In genomic region chr12:99186239-99186638, GRCm38 (mm10) we compare ENCODE assay signal across 21 mouse cellular contexts.
A peak's percentile ranks its signal among the peaks of the same experiment; 100 is the strongest.
DNase-seq lines count a peak whose midpoint lies in the region; ATAC-seq lines count a peak whose summit lies in the region.
"Had no signal": no experiment of that assay in that cellular context is flagged by ENCODE, and none has a peak within 500 bp of the region (broad histone marks: within the 10 kb centered on the region; RNA-seq: fewer than 3 reads in every experiment).

No protein-coding gene starts in this region.

- no peaks in the 10 kb centered on the region for H3K36me3 ChIP-seq in hindbrain, embryonic 13.5 days
- H3K36me3 ChIP-seq in hindbrain, embryonic 12.5 days, result peaks cover 2% of the 10 kb centered on the region; the same call in 1 of the 2 replicates
- no peaks in the 10 kb centered on the region for H3K36me3 ChIP-seq in neural tube, embryonic 13.5 days
- H3K36me3 ChIP-seq: heart, embryonic 15.5 days; limb, embryonic 15.5 days; stomach, embryonic 15.5 days had no signal

- WGBS in hindbrain, embryonic 13.5 days, result 40% methylated on average over 4 of the region's 4 CpGs
- 54% methylated on average over 4 of the region's 4 CpGs for WGBS in hindbrain, embryonic 12.5 days
- WGBS in neural tube, embryonic 13.5 days, result 51% methylated on average over 4 of the region's 4 CpGs

- H3K27me3 ChIP-seq in hindbrain, embryonic 13.5 days, result no peaks in the 10 kb centered on the region
- H3K27me3 ChIP-seq in hindbrain, embryonic 12.5 days, result no peaks in the 10 kb centered on the region
- no peaks in the 10 kb centered on the region for H3K27me3 ChIP-seq in neural tube, embryonic 13.5 days
- H3K27me3 ChIP-seq: embryonic facial prominence, embryonic 12.5 days; heart, embryonic 15.5 days; limb, embryonic 15.5 days; stomach, embryonic 15.5 days had no signal

- H3K4me3 ChIP-seq in hindbrain, embryonic 13.5 days, result no peak overlapping the region
- H3K4me3 ChIP-seq in hindbrain, embryonic 12.5 days, result no peak overlapping the region
- no peak overlapping the region for H3K4me3 ChIP-seq in neural tube, embryonic 13.5 days
- H3K4me3 ChIP-seq: embryonic facial prominence, embryonic 12.5 days; gastrocnemius, adult 2 months; heart, embryonic 15.5 days; limb, embryonic 15.5 days; stomach, embryonic 15.5 days had no signal

- H3K4me1 ChIP-seq in hindbrain, embryonic 13.5 days (replicated peaks), result peaks cover 10% of the 10 kb centered on the region
- 0 out of 2 replicates have a peak, but pooled peaks cover 5% of the 10 kb centered on the region for H3K4me1 ChIP-seq in hindbrain, embryonic 12.5 days
- peaks cover 7% of the 10 kb centered on the region; the same call in 1 of the 2 replicates for H3K4me1 ChIP-seq in neural tube, embryonic 13.5 days (replicated peaks)
- H3K4me1 ChIP-seq: limb, embryonic 15.5 days; stomach, embryonic 15.5 days had no signal

- H3K27ac ChIP-seq in hindbrain, embryonic 13.5 days, result 0 out of 2 replicates have a peak overlapping the region, but pooled peaks have one; percentile 6
- H3K27ac ChIP-seq in hindbrain, embryonic 12.5 days, result no peak overlapping the region
- 0 out of 2 replicates have a peak overlapping the region, but pooled peaks have one; percentile 3 for H3K27ac ChIP-seq in neural tube, embryonic 13.5 days (replicated peaks)
- H3K27ac ChIP-seq: embryonic facial prominence, embryonic 12.5 days; gastrocnemius, adult 2 months; heart, embryonic 15.5 days; limb, embryonic 15.5 days; liver, embryonic 14.5 days; stomach, embryonic 15.5 days had no signal

- ATAC-seq in hindbrain, embryonic 13.5 days (ENCODE audit: low FRiP score), result no peak
- no peak for ATAC-seq in hindbrain, embryonic 12.5 days (ENCODE audit: low FRiP score)
- no peak for ATAC-seq in neural tube, embryonic 13.5 days (ENCODE audit: low read depth)
- ATAC-seq: activated CD4-positive, CD25-positive, alpha-beta regulatory T cell, adult 4 months had no signal

- H3K9me3 ChIP-seq in hindbrain, embryonic 13.5 days, result no peaks in the 10 kb centered on the region
- H3K9me3 ChIP-seq in hindbrain, embryonic 12.5 days (replicated peaks), result no peaks in the 10 kb centered on the region
- H3K9me3 ChIP-seq in neural tube, embryonic 13.5 days, result no peaks in the 10 kb centered on the region
- H3K9me3 ChIP-seq: embryonic facial prominence, embryonic 12.5 days; heart, embryonic 15.5 days; limb, embryonic 15.5 days; stomach, embryonic 15.5 days had no signal

- no peak overlapping the region; the same call in 1 of the 2 replicates for H3K9ac ChIP-seq in hindbrain, embryonic 13.5 days
- H3K9ac ChIP-seq in hindbrain, embryonic 12.5 days, result no peak overlapping the region
- H3K9ac ChIP-seq in neural tube, embryonic 13.5 days, result no peak overlapping the region
- H3K9ac ChIP-seq: embryonic facial prominence, embryonic 12.5 days; heart, embryonic 15.5 days; limb, embryonic 15.5 days; liver, embryonic 14.5 days; lung, embryonic 14.5 days; stomach, embryonic 15.5 days had no signal

- no peak overlapping the region for H3K4me2 ChIP-seq in hindbrain, embryonic 13.5 days
- no peak overlapping the region for H3K4me2 ChIP-seq in hindbrain, embryonic 12.5 days (replicated peaks)
- H3K4me2 ChIP-seq in neural tube, embryonic 13.5 days, result no peak overlapping the region
- H3K4me2 ChIP-seq: embryonic facial prominence, embryonic 12.5 days; heart, embryonic 15.5 days; limb, embryonic 15.5 days; lung, embryonic 14.5 days; stomach, embryonic 15.5 days had no signal

- peak; percentile 66 to 69 for DNase-seq in cerebellum, postnatal 10 days
- DNase-seq in cerebellum, adult 8-10 months, result no peak
- DNase-seq in neural tube, embryonic 10.5 days (ENCODE audit: extremely low spot score, low spot score), result no peak
- no peak for DNase-seq in spleen, postnatal 10 days (ENCODE audit: low spot score in 2 of 2)
- DNase-seq: adrenal gland, adult 8-10 months; gastrocnemius, adult 2 months; heart, postnatal 36 days; kidney, adult 11 months; kidney, postnatal 4 days; left cerebral cortex, postnatal 4 days; lung, embryonic 14.5 days; thymus, postnatal 25 days had no signal

Comparison
In these comparisons a context has a peak if more than half of its experiments do, and no peak if none do; other contexts are left out.
1. DNase-seq: peak in cerebellum, postnatal 10 days (2 of 2); none in cerebellum, adult 8-10 months (single experiment), neural tube, embryonic 10.5 days (single experiment) and spleen, postnatal 10 days (0 of 2).